Comparison of ENCODE assay signal across 10 mouse cellular contexts in the genomic region with DNA sequence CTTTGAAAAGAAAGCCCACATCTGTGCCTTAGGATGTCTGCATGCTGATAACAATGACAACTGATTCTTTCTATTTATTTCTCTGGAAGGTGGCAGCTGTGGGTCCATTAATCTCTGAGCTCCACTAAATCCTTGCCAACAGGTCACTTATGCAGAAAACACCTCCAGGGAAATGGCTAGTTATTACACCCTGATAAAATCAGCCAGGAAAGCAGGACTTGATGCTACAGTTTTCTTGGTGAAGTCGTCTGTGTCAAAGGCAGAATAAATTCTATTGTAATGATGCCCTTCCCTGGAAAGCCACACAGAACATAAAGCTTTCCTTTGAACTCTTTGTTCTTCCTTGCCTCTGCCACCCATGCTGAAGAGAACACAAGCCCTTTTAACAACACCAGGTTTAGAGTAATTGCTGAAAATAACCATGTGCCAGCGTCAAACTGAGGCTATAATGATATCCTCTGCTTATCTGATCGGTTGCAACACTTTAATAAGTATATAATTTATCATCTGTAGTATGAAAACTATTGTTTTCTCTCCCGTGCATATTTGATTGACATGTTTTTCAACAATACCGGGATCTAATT. TPM values are rescaled to one million over a fixed set of nuclear protein-coding genes. Genes with fewer than 3 reads are reported as not detected.
DNase-seq lines count a peak whose midpoint lies in the region; ATAC-seq and TF ChIP-seq lines count a peak whose summit lies in the region.
"Had no signal": no experiment of that assay in that cellular context is flagged by ENCODE, and none has a peak within 500 bp of the region (broad histone marks: within the 10 kb centered on the region; RNA-seq: fewer than 3 reads in every experiment).

No protein-coding gene starts in this region.

- no peak for TF ChIP-seq CTCF in Patski (IDR thresholded peaks at IDR 0.05)

- H3K9ac ChIP-seq in forebrain, embryonic 12.5 days = no peak overlapping the region
- no peak overlapping the region; the same call in 1 of the 2 replicates for H3K9ac ChIP-seq in hindbrain, embryonic 15.5 days
- H3K9ac ChIP-seq: liver, embryonic 15.5 days had no signal

- H3K27me3 ChIP-seq in Patski (no peaks in the 10 kb centered on the region), myocyte (ENCODE audit: control insufficient read depth, insufficient read depth, insufficient read length) (no peaks in the 10 kb centered on the region)
- no peaks in the 10 kb centered on the region for H3K27me3 ChIP-seq in forebrain, embryonic 12.5 days
- no peaks in the 10 kb centered on the region for H3K27me3 ChIP-seq in hindbrain, embryonic 15.5 days
- H3K27me3 ChIP-seq: liver, embryonic 15.5 days had no signal

- H3K27ac ChIP-seq in forebrain, embryonic 12.5 days = peak overlapping the region; percentile 68
- H3K27ac ChIP-seq in hindbrain, embryonic 15.5 days (replicated peaks) = peak overlapping the region; percentile 76
- H3K27ac ChIP-seq: liver, embryonic 15.5 days had no signal

- H3K79me2 ChIP-seq in myocyte (ENCODE audit: control insufficient read depth, insufficient read depth) = no peaks in the 10 kb centered on the region

- H3ac ChIP-seq in myocyte (ENCODE audit: control insufficient read depth, insufficient read length) = no peak overlapping the region

- CTCF ChIA-PET in Patski (lab: Charles Lee) = interaction anchor here (1.0 kb wide), 1 partner anchor 46 kb away, joined by 3 read pairs; no protein-coding TSS in a partner anchor

- H3K36me3 ChIP-seq in forebrain, embryonic 12.5 days (replicated peaks) = no peaks in the 10 kb centered on the region
- H3K36me3 ChIP-seq in hindbrain, embryonic 15.5 days = no peaks in the 10 kb centered on the region
- H3K36me3 ChIP-seq in myocyte (ENCODE audit: control insufficient read depth, insufficient read depth) = no peaks in the 10 kb centered on the region
- H3K36me3 ChIP-seq: liver, embryonic 15.5 days had no signal

- H3K9me3 ChIP-seq in forebrain, embryonic 12.5 days = no peaks in the 10 kb centered on the region
- H3K9me3 ChIP-seq in hindbrain, embryonic 15.5 days = no peaks in the 10 kb centered on the region
- H3K9me3 ChIP-seq: liver, embryonic 15.5 days had no signal

- H3K4me2 ChIP-seq in forebrain, embryonic 12.5 days = peak overlapping the region; percentile 38
- peak overlapping the region; percentile 44 for H3K4me2 ChIP-seq in hindbrain, embryonic 15.5 days
- H3K4me2 ChIP-seq in myocyte (ENCODE audit: low read depth) = peak overlapping the region; percentile 56
- H3K4me2 ChIP-seq: liver, embryonic 15.5 days had no signal

- no peak for TF ChIP-seq POLR2A in myocyte (IDR thresholded peaks at IDR 0.05; ENCODE audit: insufficient read length, low read depth)

- DNase-seq in Patski (ENCODE audit: low read depth, low spot score) = no peak
- DNase-seq in thymus, postnatal 36 days = no peak
- no peak for DNase-seq in cerebellum, adult 11 months
- DNase-seq: cerebellum, postnatal 25 days; gastrocnemius, postnatal 14 days had no signal

- peak; percentile 27 for ATAC-seq in Patski
- peak; percentile 44 for ATAC-seq in forebrain, embryonic 12.5 days (ENCODE audit: low FRiP score)
- ATAC-seq in hindbrain, embryonic 15.5 days (ENCODE audit: low FRiP score, low read depth) = peak; percentile 28; the same call in 1 of the 2 replicates
- ATAC-seq in granulocyte monocyte progenitor cell, adult 5-6 weeks (replicated peaks; ENCODE audit: poor library complexity, severe bottlenecking) = no peak

- H3K4me3 ChIP-seq in forebrain, embryonic 12.5 days (replicated peaks) = no peak overlapping the region
- H3K4me3 ChIP-seq in hindbrain, embryonic 15.5 days = no peak overlapping the region
- no peak overlapping the region for H3K4me3 ChIP-seq in myocyte
- H3K4me3 ChIP-seq: liver, embryonic 15.5 days had no signal

- peaks cover 21% of the 10 kb centered on the region for H3K4me1 ChIP-seq in forebrain, embryonic 12.5 days
- peaks cover 21% of the 10 kb centered on the region for H3K4me1 ChIP-seq in hindbrain, embryonic 15.5 days (replicated peaks)
- H3K4me1 ChIP-seq: liver, embryonic 15.5 days had no signal

- in situ Hi-C loops in Patski (cut with MboI; ENCODE audit: low pct_unique_long_range_greater_than_20kb) = no loop called here

- POLR2A ChIA-PET in Patski (lab: Charles Lee) = no interaction called here

- 12% methylated on average over 5 of the region's 5 CpGs for WGBS in forebrain, embryonic 12.5 days
- WGBS in hindbrain, embryonic 15.5 days = 15% methylated on average over 5 of the region's 5 CpGs

TF ChIP-seq in myocyte, 11 proteins besides CTCF, POLR2A, EP300 and RAD21:
- TF ChIP-seq MAX (IDR thresholded peaks at IDR 0.05; ENCODE audit: low read depth) = no peak
- no peak for TF ChIP-seq USF1 (IDR thresholded peaks at IDR 0.05; ENCODE audit: low read depth)
- no peak for TF ChIP-seq TCF12 (IDR thresholded peaks at IDR 0.05; ENCODE audit: insufficient read depth, poor library complexity, severe bottlenecking)
- TF ChIP-seq E2F4 (IDR thresholded peaks at IDR 0.05; ENCODE audit: insufficient read depth) = no peak
- no peak for TF ChIP-seq CEBPB (IDR thresholded peaks at IDR 0.05; ENCODE audit: insufficient read depth, poor library complexity, severe bottlenecking)
- TF ChIP-seq REST (IDR thresholded peaks at IDR 0.05; ENCODE audit: insufficient read depth, insufficient read length) = no peak

RNA-seq across cellular contexts. Expression of gene Pam, which starts 47.1 kb away (rescaled TPM):
- polyA plus RNA-seq in Patski (2021) (74.0 TPM), myocyte (2012; fragmentation: generic; extraction: Trizol) (29.4 TPM)
- polyA plus RNA-seq in forebrain, embryonic 12.5 days (2016; fragmentation: Nextera tagmentation; extraction: Ambion mirVana) = 25.4 and 29.8 TPM in 2 replicates
- polyA plus RNA-seq in hindbrain, embryonic 15.5 days (2015; fragmentation: Nextera tagmentation; extraction: Ambion mirVana) = 29.0 and 29.8 TPM in 2 replicates
- 20.2 and 25.5 TPM in 2 replicates for total RNA-seq in granulocyte monocyte progenitor cell, adult 5-6 weeks (2014; fragmentation: Nextera tagmentation)
- 55.3 and 60.4 TPM in 2 replicates for total RNA-seq in granulocyte monocyte progenitor cell, adult 5-6 weeks (2017)
